Mouse (Mus musculus) intestine, embryonic 15.5 days (tissue): ENCODE data around the gene Fam186b. TPM values are rescaled to one million over a fixed set of nuclear protein-coding genes. Genes with fewer than 3 reads are reported as not detected.
A peak's percentile ranks its signal among the peaks of the same experiment; 100 is the strongest.

Experiments used
- ATAC-seq: fragments of 200-750 bp; cut with Nextera tagmentation; 2 replicates; pipeline ENCODE4 v1.8.0; 2017; ENCODE audit warnings: moderate TSS enrichment, moderate library complexity
- H3K27ac ChIP-seq: fragments of 300-500 bp; sonication (generic); 2 replicates; pipeline ENCODE4 v1.5.1; 2015; ENCODE audit warnings: mild to moderate bottlenecking, inconsistent platforms
- H3K27me3 ChIP-seq: fragments of 300-500 bp; sonication (generic); replicated peaks from 2 replicates; pipeline ENCODE4 v1.6.1; 2015; ENCODE audit warnings: inconsistent platforms
- H3K36me3 ChIP-seq: fragments of 300-500 bp; sonication (generic); 2 replicates; pipeline ENCODE4 v1.6.1; 2015; ENCODE audit warnings: inconsistent platforms
- H3K4me1 ChIP-seq: fragments of 300-500 bp; sonication (generic); replicated peaks from 2 replicates; pipeline ENCODE4 v1.6.1; 2015; ENCODE audit warnings: inconsistent platforms
- H3K4me2 ChIP-seq: fragments of 300-500 bp; sonication (generic); replicated peaks from 2 replicates; pipeline ENCODE4 v1.6.1; 2015; ENCODE audit warnings: mild to moderate bottlenecking, inconsistent platforms
- H3K4me3 ChIP-seq: fragments of 300-500 bp; sonication (generic); replicated peaks from 2 replicates; pipeline ENCODE4 v1.5.1; 2015; ENCODE audit warnings: inconsistent platforms
- H3K9ac ChIP-seq: fragments of 300-500 bp; sonication (generic); 2 replicates; pipeline ENCODE4 v1.6.1; 2015; ENCODE audit warnings: inconsistent platforms
- H3K9me3 ChIP-seq: fragments of 300-500 bp; sonication (generic); 2 replicates; pipeline ENCODE4 v1.6.1; 2016; ENCODE audit warnings: inconsistent platforms
- WGBS: fragments of 180-500 bp; shearing (Covaris S2); methylation state at CpG from one replicate; pipeline ENCODE4 v1.1.7; 2015; 5-methylcytosine and 5-hydroxymethylcytosine counted together
- polyA plus RNA-seq: library from polyadenylated mRNA; unstranded; fragments of >200 nt; fragmentation: Nextera tagmentation; extraction: Ambion mirVana; gene quantifications from 2 replicates; pipeline ENCODE4 v1.2.1, GENCODE M21; 2015

The Fam186b gene
- polyA plus RNA-seq = 0.18 TPM in 1 of 2 replicates, not detected in the other

DNA sequence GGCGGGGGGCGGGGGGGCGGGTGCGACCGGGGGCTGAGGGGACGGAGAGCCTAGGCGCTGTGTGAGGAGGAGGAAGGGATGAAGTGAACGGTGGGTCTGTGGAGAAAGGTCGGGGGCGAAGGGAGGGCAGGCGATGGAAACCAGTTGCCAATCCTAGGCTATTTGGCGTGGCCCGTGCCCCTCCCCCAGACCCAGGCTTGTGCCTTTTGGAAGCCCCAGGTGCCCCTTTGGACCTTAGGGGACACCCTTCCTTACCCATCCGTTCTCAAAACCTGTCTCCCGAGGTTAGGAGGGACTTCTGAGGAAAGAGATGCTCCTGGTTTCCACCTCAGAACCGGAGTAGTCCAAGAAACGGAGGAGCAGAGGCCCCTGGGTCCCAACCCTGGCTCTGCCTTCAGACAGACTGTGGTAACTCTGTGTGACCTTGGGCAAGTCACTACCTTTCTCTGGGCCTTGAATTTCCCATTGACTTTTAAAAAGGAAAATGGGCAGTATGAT, at the start of gene Fam186b:
Gene Fam186b, minus strand, starts transcription at position 405 of the 498 bp plus-strand sequence.
- Histone ChIP-seq H3K4me2 (peak within 1 kb of the TSS; percentile 73), H3K9me3 (no peaks in the 10 kb centered on the region), H3K36me3 (no peaks in the 10 kb centered on the region), H3K4me1 (peaks cover 12% of the 10 kb centered on the region), H3K9ac (peak within 1 kb of the TSS; percentile 64), H3K27me3 (no peaks in the 10 kb centered on the region), H3K27ac (peak within 1 kb of the TSS; percentile 90), H3K4me3 (peak within 1 kb of the TSS; percentile 70)
- 1% methylated on average over 13 of the region's 17 CpGs for WGBS
- ATAC-seq = peak; percentile 41; the same call in 1 of the 2 replicates

DNA sequence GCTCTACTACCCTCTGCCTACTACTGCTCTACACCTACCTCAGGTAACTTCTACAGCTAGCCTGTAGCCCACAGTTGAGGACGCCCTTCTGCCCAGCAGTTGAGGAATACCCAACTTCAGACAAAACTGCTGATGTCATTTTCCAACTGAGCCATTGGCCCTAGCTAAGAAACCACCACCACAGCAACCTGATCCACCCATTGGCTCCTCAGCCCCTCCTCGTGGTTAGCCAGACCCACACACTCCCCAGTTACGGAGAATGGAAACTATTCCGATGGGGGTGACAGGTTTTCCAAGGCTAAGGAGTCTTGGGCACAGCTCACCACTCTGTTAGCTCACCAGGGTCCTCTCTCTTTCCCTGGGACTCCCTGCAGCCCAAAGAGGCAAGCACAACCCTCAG, 49.3 kb upstream of the Fam186b start:
- no peak overlapping the region for H3K4me2 ChIP-seq
- no peaks in the 10 kb centered on the region for H3K9me3 ChIP-seq
- WGBS = 70% methylated on average over 4 of the region's 4 CpGs
- H3K4me3 ChIP-seq = no peak overlapping the region
- no peak for ATAC-seq
- no peaks in the 10 kb centered on the region for H3K27me3 ChIP-seq
- H3K36me3 ChIP-seq = no peaks in the 10 kb centered on the region
- no peak overlapping the region for H3K9ac ChIP-seq
- peaks cover 41% of the 10 kb centered on the region for H3K4me1 ChIP-seq
- H3K27ac ChIP-seq = 0 out of 2 replicates have a peak overlapping the region, but pooled peaks have one; percentile 42

DNA sequence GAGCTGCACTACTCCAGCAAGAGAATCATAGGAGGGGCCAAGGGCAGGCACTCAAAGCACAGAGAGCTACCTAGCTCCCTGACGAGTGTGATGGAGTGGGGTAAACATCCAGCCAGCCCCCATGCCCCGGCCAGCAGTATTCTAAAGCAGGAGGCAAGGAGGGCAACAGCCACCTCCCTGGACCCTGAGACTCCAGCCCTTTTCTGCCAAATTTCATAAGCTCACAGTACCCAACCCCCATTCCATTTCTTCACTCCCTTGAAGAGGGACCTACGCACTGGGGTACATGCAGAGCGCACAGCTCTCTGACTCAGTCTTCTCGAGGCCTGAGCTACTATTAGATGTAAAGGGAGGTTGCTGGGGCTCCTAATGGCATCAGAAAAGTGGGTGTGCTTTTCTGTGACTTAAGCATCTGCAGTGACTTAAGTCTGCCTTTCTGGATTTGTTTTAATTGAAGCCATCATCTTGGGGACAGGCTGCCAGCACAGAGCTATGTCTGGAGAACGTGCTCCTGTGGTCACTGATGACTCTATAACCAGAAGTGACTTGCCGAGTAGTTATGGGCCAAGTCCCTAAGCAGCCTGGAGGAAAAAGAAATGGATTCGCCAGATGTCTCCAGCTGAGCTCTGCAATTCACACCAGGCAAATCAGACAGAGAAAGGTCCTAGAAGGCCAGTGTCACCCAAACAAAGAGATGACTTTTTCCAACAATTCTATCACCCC, 48.6 kb upstream of the Fam186b start:
- 47% methylated on average over 8 of the region's 8 CpGs for WGBS
- Histone ChIP-seq H3K9ac (no peak overlapping the region), H3K27ac (peak overlapping the region; percentile 65; the same call in 1 of the 2 replicates), H3K4me3 (no peak overlapping the region), H3K4me1 (peaks cover 35% of the 10 kb centered on the region), H3K36me3 (no peaks in the 10 kb centered on the region), H3K4me2 (no peak overlapping the region), H3K27me3 (no peaks in the 10 kb centered on the region), H3K9me3 (no peaks in the 10 kb centered on the region)
- no peak for ATAC-seq

DNA sequence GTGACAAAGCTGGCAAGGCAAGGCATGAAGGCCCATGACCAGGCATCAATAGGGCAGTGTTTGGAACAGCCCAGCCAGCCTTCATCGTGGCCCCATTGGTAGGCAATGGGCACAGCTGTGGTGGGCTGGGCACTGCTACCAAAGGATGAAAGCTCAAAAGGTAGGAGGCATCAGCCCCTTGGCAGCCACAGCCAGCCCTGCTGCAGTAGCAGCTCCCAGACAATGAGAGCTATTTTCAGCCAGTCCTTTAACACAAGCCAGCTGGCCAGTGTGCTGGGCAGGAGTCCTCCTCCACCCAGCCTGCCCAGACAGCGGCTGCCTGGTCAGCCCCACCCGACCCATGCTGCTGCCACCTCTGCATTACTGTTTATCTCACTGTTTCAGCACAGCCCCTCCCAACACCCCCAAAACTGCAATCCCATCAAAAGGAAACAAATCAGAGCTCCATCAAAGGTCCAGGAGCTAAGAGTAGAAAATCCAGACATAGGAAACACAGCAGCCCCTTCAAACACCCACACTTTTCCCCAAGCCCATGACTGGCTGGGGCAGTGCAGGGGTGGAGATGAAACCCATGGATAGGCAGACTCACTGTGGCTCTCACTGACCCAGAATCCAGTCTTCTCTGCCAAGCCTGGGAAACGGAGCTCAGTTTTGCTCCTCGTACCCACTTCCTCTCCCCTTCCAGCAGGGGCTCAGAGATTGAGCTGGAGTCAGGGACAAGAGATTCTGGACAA, 47.9 kb upstream of the Fam186b start:
- WGBS = 37% methylated on average over 5 of the region's 5 CpGs
- Histone ChIP-seq H3K36me3 (no peaks in the 10 kb centered on the region), H3K4me2 (no peak overlapping the region; the same call in 1 of the 2 replicates), H3K9me3 (no peaks in the 10 kb centered on the region), H3K27me3 (no peaks in the 10 kb centered on the region), H3K4me3 (no peak overlapping the region), H3K4me1 (peaks cover 35% of the 10 kb centered on the region), H3K9ac (no peak overlapping the region), H3K27ac (peak overlapping the region; percentile 65)
- peak; percentile 49; the same call in 1 of the 2 replicates for ATAC-seq

DNA sequence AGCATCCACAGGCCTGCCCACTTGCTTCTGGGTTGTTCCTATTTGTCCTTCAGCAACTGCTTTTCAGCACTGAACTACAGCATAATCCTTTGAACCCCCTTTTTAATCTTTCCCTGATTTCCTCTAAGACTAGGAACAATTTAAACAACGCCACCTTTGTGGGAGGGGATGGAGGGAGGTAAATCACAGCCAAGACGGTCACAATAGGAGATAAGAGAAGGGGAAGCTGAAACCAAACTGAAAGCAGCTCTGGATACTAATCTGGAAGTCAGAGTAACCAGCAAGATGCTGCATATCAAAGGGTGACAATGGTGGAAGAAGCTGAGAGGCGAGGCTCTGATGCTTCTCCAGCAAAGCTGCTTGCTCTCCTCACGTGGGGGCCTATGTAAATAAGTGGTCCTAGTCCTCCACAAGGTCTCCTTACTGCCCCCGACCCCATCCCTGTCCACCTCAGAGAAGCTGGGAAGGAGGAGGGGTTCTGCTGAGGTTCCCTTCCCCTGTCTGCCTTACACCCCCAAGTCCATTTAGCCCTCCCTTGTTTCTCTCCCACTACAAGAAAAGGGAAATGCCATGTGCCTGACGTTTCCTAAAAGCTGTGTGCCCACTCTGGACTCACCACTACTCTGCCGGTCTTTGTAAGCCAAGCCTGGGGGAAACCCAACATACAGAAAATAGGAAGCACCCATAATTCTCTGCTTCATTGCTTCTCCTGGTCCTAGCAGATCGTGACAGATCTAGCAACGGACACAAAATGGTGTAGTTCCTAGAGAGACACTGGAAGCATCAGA, 46.7 kb upstream of the Fam186b start:
- WGBS = 58% methylated on average over 9 of the region's 9 CpGs
- Histone ChIP-seq H3K4me2 (no peak overlapping the region), H3K27ac (no peak overlapping the region), H3K4me3 (no peak overlapping the region), H3K9me3 (no peaks in the 10 kb centered on the region), H3K36me3 (no peaks in the 10 kb centered on the region), H3K9ac (no peak overlapping the region), H3K27me3 (no peaks in the 10 kb centered on the region), H3K4me1 (peaks cover 35% of the 10 kb centered on the region)
- ATAC-seq = no peak

DNA sequence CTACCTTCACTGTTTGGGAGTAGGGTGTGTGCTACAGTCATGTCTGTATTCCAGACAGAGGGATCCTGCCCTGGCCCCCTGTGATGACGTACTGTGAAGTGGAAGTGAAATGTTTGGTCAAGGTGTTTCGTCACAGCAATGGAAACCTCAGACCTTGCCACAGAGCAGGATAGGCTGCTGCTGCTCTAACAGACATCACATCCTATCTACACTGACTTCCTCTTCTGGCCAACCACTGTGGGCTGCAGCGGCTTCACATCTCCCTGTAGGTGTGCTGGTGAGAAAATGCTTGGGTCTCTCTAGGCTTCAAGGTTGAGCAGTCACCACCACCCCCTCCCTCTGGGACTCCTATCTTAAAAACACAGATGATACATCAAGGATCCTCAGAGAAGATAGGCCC, 45.4 kb upstream of the Fam186b start:
- Histone ChIP-seq H3K9me3 (no peaks in the 10 kb centered on the region), H3K4me1 (peaks cover 35% of the 10 kb centered on the region), H3K4me3 (no peak overlapping the region), H3K27me3 (no peaks in the 10 kb centered on the region), H3K27ac (no peak overlapping the region), H3K4me2 (no peak overlapping the region), H3K9ac (no peak overlapping the region), H3K36me3 (no peaks in the 10 kb centered on the region)
- 83% methylated on average over 3 of the region's 3 CpGs for WGBS
- ATAC-seq = no peak

DNA sequence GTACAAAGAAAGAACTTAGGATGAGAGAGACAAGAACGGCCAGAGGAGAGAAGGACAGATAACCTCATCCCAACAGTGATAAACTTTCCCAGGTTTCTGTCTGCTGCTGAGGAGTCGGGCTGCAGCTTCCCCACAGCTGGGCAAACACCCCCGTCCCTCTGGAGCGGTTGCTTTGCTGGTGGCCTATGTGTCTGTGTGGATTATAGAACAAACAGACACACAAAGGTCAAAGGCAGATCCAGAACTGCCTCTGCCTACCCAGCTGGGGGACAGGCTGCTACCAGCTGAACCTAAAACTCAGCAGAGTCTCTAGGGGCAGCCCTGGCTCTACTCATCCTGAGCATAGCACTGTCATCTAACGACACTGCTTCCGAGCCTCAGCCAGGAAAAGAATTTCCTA, 44.0 kb upstream of the Fam186b start:
- H3K4me1 ChIP-seq = peaks cover 30% of the 10 kb centered on the region

DNA sequence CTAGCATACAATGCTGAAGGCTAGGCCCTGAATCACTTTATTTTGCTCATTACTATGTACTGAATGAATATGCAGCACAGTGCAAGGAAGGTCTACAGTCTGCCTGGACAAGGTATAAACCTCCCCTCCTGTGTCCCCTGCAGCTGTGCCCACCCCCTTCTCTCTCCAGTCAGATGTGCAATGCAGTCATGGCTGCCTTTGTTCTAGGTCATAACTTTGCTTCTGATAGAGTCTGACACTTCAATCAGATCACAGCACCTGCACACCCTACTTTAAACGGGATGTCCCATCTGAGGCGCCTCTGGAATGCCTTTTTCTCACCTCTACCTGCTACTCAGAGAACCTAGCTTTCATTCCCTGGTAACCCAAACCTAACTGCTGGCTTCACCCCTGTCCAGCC, 43.2 kb upstream of the Fam186b start:
- WGBS = 76% methylated on average over 2 of the region's 2 CpGs
- no peak overlapping the region for H3K4me3 ChIP-seq
- no peak overlapping the region for H3K27ac ChIP-seq
- H3K36me3 ChIP-seq = no peaks in the 10 kb centered on the region
- H3K9ac ChIP-seq = no peak overlapping the region
- H3K9me3 ChIP-seq = no peaks in the 10 kb centered on the region
- no peak overlapping the region for H3K4me2 ChIP-seq
- H3K4me1 ChIP-seq = peaks cover 33% of the 10 kb centered on the region
- H3K27me3 ChIP-seq = no peaks in the 10 kb centered on the region
- ATAC-seq = no peak

More for the DNA sequence above, 44.0 kb upstream of the Fam186b start:
- Histone ChIP-seq H3K36me3 (no peaks in the 10 kb centered on the region), H3K27me3 (no peaks in the 10 kb centered on the region), H3K9me3 (no peaks in the 10 kb centered on the region), H3K27ac (no peak overlapping the region), H3K4me3 (no peak overlapping the region), H3K4me2 (no peak overlapping the region), H3K9ac (no peak overlapping the region)
- WGBS = 17% methylated on average over 6 of the region's 6 CpGs
- no peak for ATAC-seq

DNA sequence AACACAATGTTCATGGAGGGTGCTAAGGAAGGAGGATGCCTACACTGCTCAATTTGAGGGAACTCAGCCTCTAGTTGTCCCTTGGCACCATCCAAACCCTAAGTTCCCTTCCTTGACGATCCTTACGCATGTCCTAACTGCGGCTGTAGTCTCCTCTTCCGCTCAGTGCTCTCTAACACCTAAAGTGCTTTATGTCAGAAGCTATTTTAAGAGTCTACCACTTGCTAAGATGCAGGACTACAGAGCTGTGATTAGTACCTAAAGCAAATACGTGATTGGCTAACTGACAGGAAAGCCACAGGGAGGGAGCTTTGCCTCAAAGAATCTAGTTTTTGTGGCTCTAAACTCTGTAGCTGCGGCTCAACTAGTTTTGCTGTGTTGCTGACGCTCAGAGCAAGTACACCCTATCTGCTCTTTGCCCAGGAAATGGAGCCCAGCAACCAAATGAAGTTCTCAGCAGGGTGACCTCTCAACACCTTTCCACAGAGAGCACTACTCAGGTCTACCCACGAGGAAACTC, 40.2 kb upstream of the Fam186b start:
- no peak overlapping the region for H3K4me2 ChIP-seq
- no peaks in the 10 kb centered on the region for H3K9me3 ChIP-seq
- ATAC-seq = no peak
- H3K4me3 ChIP-seq = no peak overlapping the region
- no peaks in the 10 kb centered on the region for H3K36me3 ChIP-seq
- peaks cover 31% of the 10 kb centered on the region for H3K4me1 ChIP-seq
- no peaks in the 10 kb centered on the region for H3K27me3 ChIP-seq
- WGBS = 82% methylated on average over 8 of the region's 8 CpGs
- no peak overlapping the region for H3K27ac ChIP-seq
- no peak overlapping the region for H3K9ac ChIP-seq

DNA sequence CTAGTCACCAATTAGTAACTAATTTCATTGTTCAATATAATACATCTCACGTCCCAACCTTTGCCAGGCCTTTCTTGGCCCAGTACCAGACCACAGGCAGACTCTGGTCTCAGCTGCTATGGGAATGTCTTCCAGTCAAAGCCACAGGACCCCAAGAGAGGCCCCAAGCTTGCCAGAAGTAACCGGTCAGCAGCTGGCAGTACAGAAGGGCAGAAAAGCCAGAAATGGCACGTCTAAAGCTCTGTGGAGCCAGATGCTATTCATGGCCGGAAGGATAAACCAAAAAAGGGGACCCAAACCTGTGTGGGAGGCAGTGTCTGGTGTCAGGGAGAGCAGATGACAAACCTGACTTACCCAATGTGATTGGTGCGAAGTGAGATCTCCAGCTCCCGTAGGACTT, 38.8 kb upstream of the Fam186b start:
- H3K4me3 ChIP-seq = no peak overlapping the region
- no peaks in the 10 kb centered on the region for H3K36me3 ChIP-seq
- peak overlapping the region; percentile 66 for H3K27ac ChIP-seq
- no peak for ATAC-seq
- peaks cover 31% of the 10 kb centered on the region for H3K4me1 ChIP-seq
- H3K27me3 ChIP-seq = no peaks in the 10 kb centered on the region
- no peak overlapping the region for H3K9ac ChIP-seq
- WGBS = 54% methylated on average over 6 of the region's 6 CpGs
- H3K4me2 ChIP-seq = no peak overlapping the region
- H3K9me3 ChIP-seq = no peaks in the 10 kb centered on the region

DNA sequence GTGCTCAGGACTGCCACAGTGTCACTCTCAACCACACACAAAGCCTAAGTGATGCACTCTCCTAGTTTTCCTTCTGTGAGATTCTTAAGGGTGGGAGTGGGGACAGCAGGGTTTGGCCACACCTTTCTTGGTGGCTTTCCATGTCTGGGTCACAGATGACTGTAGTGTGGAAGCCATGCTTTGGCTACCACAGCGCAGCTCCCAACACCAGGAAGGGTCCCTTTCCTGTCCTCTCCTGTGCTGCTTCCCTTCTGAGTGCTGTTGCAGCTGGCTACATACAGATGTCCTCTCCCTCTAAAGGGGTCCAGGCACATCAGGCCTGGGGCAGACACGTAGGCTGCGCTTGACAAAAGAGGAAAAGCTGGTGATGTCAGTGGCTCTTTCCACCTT, 38.0 kb upstream of the Fam186b start:
- H3K4me2 ChIP-seq = peak overlapping the region; percentile 21; the same call in 1 of the 2 replicates
- H3K4me3 ChIP-seq = no peak overlapping the region
- H3K27ac ChIP-seq = peak overlapping the region; percentile 95
- peak; percentile 67; the same call in 1 of the 2 replicates for ATAC-seq
- H3K36me3 ChIP-seq = no peaks in the 10 kb centered on the region
- 74% methylated on average over 3 of the region's 3 CpGs for WGBS
- H3K9me3 ChIP-seq = no peaks in the 10 kb centered on the region
- H3K4me1 ChIP-seq = peaks cover 31% of the 10 kb centered on the region
- peak overlapping the region; percentile 6; the same call in 1 of the 2 replicates for H3K9ac ChIP-seq
- H3K27me3 ChIP-seq = no peaks in the 10 kb centered on the region
